Mouse (Mus musculus) bone marrow, adult 2 months (tissue): ENCODE results near the gene Smim24. TPM values are rescaled to one million over a fixed set of nuclear protein-coding genes. Genes with fewer than 3 reads are reported as not detected.

Source experiments
- H3K27ac ChIP-seq: fragments of 200-500 bp; 2 replicates; pipeline ENCODE4 v1.5.1; 2012; ENCODE audit warnings: low read depth, mild to moderate bottlenecking, control low read depth, inconsistent platforms, low read length; ENCODE audit not compliant: control insufficient read depth, poor library complexity, insufficient read depth
- H3K4me1 ChIP-seq: fragments of 200-500 bp; 2 replicates; pipeline ENCODE4 v1.6.1; 2011; ENCODE audit warnings: low read length; ENCODE audit not compliant: control insufficient read depth, insufficient read depth
- H3K4me3 ChIP-seq: fragments of 200-500 bp; replicated peaks from 2 replicates; pipeline ENCODE3; 2011; ENCODE audit warnings: mild to moderate bottlenecking, low read depth, low read length, control low read depth; ENCODE audit not compliant: control insufficient read depth
- CTCF ChIP-seq: fragments of 200-500 bp; IDR thresholded peaks from 2 replicates; pipeline ENCODE4 v1.5.1; 2011; ENCODE audit warnings: low read length, control low read depth; ENCODE audit not compliant: control insufficient read depth, insufficient read depth
- POLR2A ChIP-seq: fragments of 200-500 bp; IDR thresholded peaks from 2 replicates; pipeline ENCODE4 v1.6.1; 2011; ENCODE audit warnings: low read depth, mild to moderate bottlenecking, control low read depth, low read length, borderline replicate concordance; ENCODE audit not compliant: control insufficient read depth
- WGBS: fragments of 180-500 bp; shearing (Covaris S2); methylation state at CpG from one replicate; pipeline ENCODE4 v1.1.7; 2018; 5-methylcytosine and 5-hydroxymethylcytosine counted together
- polyA plus RNA-seq: library from polyadenylated mRNA; stranded (reverse); fragments of >200 nt; gene quantifications from 2 replicates; pipeline ENCODE4 v1.2.4, GENCODE M21; 2011; ENCODE audit warnings: low replicate concordance; ENCODE audit not compliant: missing spikeins, insufficient read depth, insufficient read length

Smim24 gene
- polyA plus RNA-seq, 1 experiment, result 18.0 TPM

GRCm38 (mm10) chr10:81424246-81425051 lies 31.6 kb downstream of the Smim24 start:
- Histone ChIP-seq H3K4me3 (no peak overlapping the region), H3K27ac (no peak overlapping the region), H3K4me1 (peaks cover 4% of the 10 kb centered on the region; the same call in 1 of the 2 replicates)
- 41% methylated on average over 25 of the region's 25 CpGs for WGBS
- no peak for TF ChIP-seq CTCF
- TF ChIP-seq POLR2A, result no peak

GRCm38 (mm10) chr10:81425236-81425850 lies 32.5 kb downstream of the Smim24 start:
- Histone ChIP-seq H3K27ac (no peak overlapping the region), H3K4me1 (peaks cover 4% of the 10 kb centered on the region; the same call in 1 of the 2 replicates), H3K4me3 (no peak overlapping the region)
- TF ChIP-seq POLR2A (no peak), CTCF (no peak)
- WGBS, result 65% methylated on average over 10 of the region's 10 CpGs

- Histone ChIP-seq H3K4me3 (peak overlapping the region; percentile 52), H3K27ac (no peak overlapping the region), H3K4me1 (peaks cover 4% of the 10 kb centered on the region; the same call in 1 of the 2 replicates)
- TF ChIP-seq CTCF (no peak), POLR2A (no peak)
- 1% methylated on average over 29 of the region's 33 CpGs for WGBS
Measured at GRCm38 (mm10) chr10:81426081-81426671, 33.3 kb downstream of the Smim24 start.

GRCm38 (mm10) chr10:81426897-81427296 lies 34.0 kb downstream of the Smim24 start:
- H3K4me3 ChIP-seq, result peak overlapping the region; percentile 52
- TF ChIP-seq POLR2A, result peak; percentile 25; the same call in 1 of the 2 replicates
- no peak for TF ChIP-seq CTCF
- H3K4me1 ChIP-seq, result peaks cover 7% of the 10 kb centered on the region
- WGBS, result under 1% methylated on average over 38 of the region's 38 CpGs
- peak overlapping the region; percentile 29; the same call in 1 of the 2 replicates for H3K27ac ChIP-seq

- WGBS, result 45% methylated on average over 3 of the region's 3 CpGs
- Histone ChIP-seq H3K4me1 (peaks cover 8% of the 10 kb centered on the region), H3K4me3 (peak overlapping the region; percentile 15)
Measured at GRCm38 (mm10) chr10:81427327-81427726, 34.5 kb downstream of the Smim24 start.

GRCm38 (mm10) chr10:81427804-81428506 lies 35.1 kb downstream of the Smim24 start:
- H3K4me1 ChIP-seq, result peaks cover 10% of the 10 kb centered on the region
- no peak overlapping the region for H3K4me3 ChIP-seq
- H3K27ac ChIP-seq, result no peak overlapping the region
- 91% methylated on average over 8 of the region's 8 CpGs for WGBS
- TF ChIP-seq CTCF (no peak), POLR2A (no peak)

More at GRCm38 (mm10) chr10:81427327-81427726, 34.5 kb downstream of the Smim24 start:
- H3K27ac ChIP-seq, result no peak overlapping the region
- TF ChIP-seq POLR2A (no peak), CTCF (no peak)

- Histone ChIP-seq H3K4me1 (peaks cover 10% of the 10 kb centered on the region), H3K27ac (no peak overlapping the region), H3K4me3 (no peak overlapping the region)
- 85% methylated on average over 7 of the region's 7 CpGs for WGBS
- TF ChIP-seq POLR2A, result no peak
- no peak for TF ChIP-seq CTCF
Measured at GRCm38 (mm10) chr10:81428507-81428870, 35.6 kb downstream of the Smim24 start.

GRCm38 (mm10) chr10:81429092-81429491 lies 36.2 kb downstream of the Smim24 start:
- WGBS, result 39% methylated on average over 2 of the region's 2 CpGs

More at GRCm38 (mm10) chr10:81429092-81429491, 36.2 kb downstream of the Smim24 start:
- no peak overlapping the region for H3K27ac ChIP-seq
- H3K4me3 ChIP-seq, result no peak overlapping the region
- TF ChIP-seq POLR2A, result no peak
- TF ChIP-seq CTCF, result no peak
- peaks cover 10% of the 10 kb centered on the region for H3K4me1 ChIP-seq
